In the genomic region with DNA sequence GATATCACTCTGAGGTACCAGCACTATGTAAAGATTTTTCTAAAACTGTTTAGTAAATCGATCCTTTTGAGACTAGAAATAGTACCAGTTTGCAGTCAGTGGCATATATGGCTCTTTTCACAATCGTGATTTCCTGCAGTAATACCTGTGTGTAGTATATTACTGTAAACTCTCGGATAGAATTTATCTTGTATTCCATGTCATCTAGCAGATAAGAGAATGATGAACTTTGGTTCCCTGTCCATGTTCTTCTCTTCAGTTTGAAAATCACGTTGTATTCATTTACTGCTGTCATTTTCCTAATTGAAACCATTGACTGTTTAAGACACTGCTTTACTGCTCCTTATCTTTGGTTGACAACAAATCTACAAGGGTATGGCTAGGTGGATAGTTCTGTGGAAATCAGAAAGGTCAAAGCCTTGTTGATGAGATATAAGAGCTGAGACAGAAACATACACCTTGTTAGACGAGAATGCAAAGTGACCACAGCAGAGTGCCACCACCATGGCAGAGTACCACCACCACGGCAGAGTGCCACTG, we compare ENCODE assay signal across 10 mouse cellular contexts.
DNase-seq lines count a peak whose midpoint lies in the region; ATAC-seq and TF ChIP-seq lines count a peak whose summit lies in the region.
"Had no signal": no experiment of that assay in that cellular context is flagged by ENCODE, and none has a peak within 500 bp of the region (broad histone marks: within the 10 kb centered on the region; RNA-seq: fewer than 3 reads in every experiment).

No protein-coding gene starts in this region.

- TF ChIP-seq CTCF in small intestine, adult 2 months (IDR thresholded peaks at IDR 0.05; ENCODE audit: extremely low read depth, insufficient read length, insufficient replicate concordance, low read depth, low read length): no peak

- no peaks in the 10 kb centered on the region for H3K36me3 ChIP-seq in heart, embryonic 10.5 days
- H3K36me3 ChIP-seq in heart, embryonic 12.5 days: no peaks in the 10 kb centered on the region
- no peaks in the 10 kb centered on the region for H3K36me3 ChIP-seq in liver, embryonic 16.5 days (ENCODE audit: control insufficient read depth, insufficient read depth)
- H3K36me3 ChIP-seq in liver, embryonic 12.5 days: no peaks in the 10 kb centered on the region
- H3K36me3 ChIP-seq in limb, embryonic 13.5 days: no peaks in the 10 kb centered on the region
- H3K36me3 ChIP-seq in small intestine, adult 2 months (ENCODE audit: control insufficient read depth, insufficient read depth, low read length): no peaks in the 10 kb centered on the region

- whole genome bisulfite sequencing in heart, embryonic 10.5 days: 78% methylated on average over 6 of the region's 6 CpGs
- 74% methylated on average over 6 of the region's 6 CpGs for WGBS in heart, embryonic 12.5 days
- WGBS in liver, embryonic 16.5 days (ENCODE audit: insufficient replicate concordance): 57% methylated on average over 6 of the region's 6 CpGs
- WGBS in liver, embryonic 12.5 days (ENCODE audit: insufficient replicate concordance): 63% methylated on average over 6 of the region's 6 CpGs
- 70% methylated on average over 6 of the region's 6 CpGs for WGBS in limb, embryonic 13.5 days
- WGBS in small intestine, adult 2 months: 30% methylated on average over 6 of the region's 6 CpGs

- no peak for ATAC-seq in heart, embryonic 12.5 days (ENCODE audit: insufficient number of reproducible peaks, low FRiP score)
- no peak for ATAC-seq in liver, embryonic 16.5 days (ENCODE audit: low read depth)
- ATAC-seq in liver, embryonic 12.5 days: no peak
- no peak for ATAC-seq in limb, embryonic 13.5 days (ENCODE audit: low FRiP score, low read depth)

- H3K27ac ChIP-seq in heart, embryonic 10.5 days: 0 out of 2 replicates have a peak overlapping the region, but pooled peaks have one; percentile 2
- H3K27ac ChIP-seq in heart, embryonic 12.5 days (ENCODE audit: poor library complexity, severe bottlenecking): no peak overlapping the region
- 0 out of 2 replicates have a peak overlapping the region, but pooled peaks have one; percentile 37 for H3K27ac ChIP-seq in liver, embryonic 16.5 days (ENCODE audit: low read length)
- H3K27ac ChIP-seq in liver, embryonic 12.5 days: no peak overlapping the region
- no peak overlapping the region for H3K27ac ChIP-seq in limb, embryonic 13.5 days
- peak overlapping the region; percentile 98 for H3K27ac ChIP-seq in small intestine, adult 2 months (ENCODE audit: insufficient read depth, low read depth, low read length)

- H3K4me1 ChIP-seq in heart, embryonic 10.5 days: peaks cover 38% of the 10 kb centered on the region
- H3K4me1 ChIP-seq in heart, embryonic 12.5 days (replicated peaks): peaks cover 34% of the 10 kb centered on the region
- H3K4me1 ChIP-seq in liver, embryonic 16.5 days (ENCODE audit: control insufficient read depth, low read depth, low read length): peaks cover 11% of the 10 kb centered on the region
- H3K4me1 ChIP-seq in liver, embryonic 12.5 days: peaks cover 53% of the 10 kb centered on the region
- peaks cover 34% of the 10 kb centered on the region for H3K4me1 ChIP-seq in limb, embryonic 13.5 days
- H3K4me1 ChIP-seq in small intestine, adult 2 months (ENCODE audit: control insufficient read depth, insufficient read depth, insufficient read length, low read length): peaks cover 26% of the 10 kb centered on the region

- H3K4me3 ChIP-seq in heart, embryonic 10.5 days: no peak overlapping the region
- H3K4me3 ChIP-seq in heart, embryonic 12.5 days: no peak overlapping the region
- no peak overlapping the region for H3K4me3 ChIP-seq in liver, embryonic 16.5 days (ENCODE audit: low read depth, low read length)
- H3K4me3 ChIP-seq in liver, embryonic 12.5 days: no peak overlapping the region
- H3K4me3 ChIP-seq in limb, embryonic 13.5 days: no peak overlapping the region
- H3K4me3 ChIP-seq in small intestine, adult 2 months (ENCODE audit: low read depth, low read length): no peak overlapping the region
- H3K4me3 ChIP-seq: erythroblast, embryonic 14.5 days had no signal

- no peak overlapping the region for H3K9ac ChIP-seq in heart, embryonic 12.5 days
- H3K9ac ChIP-seq in liver, embryonic 16.5 days (ENCODE audit: low read depth, low read length): no peak overlapping the region
- no peak overlapping the region for H3K9ac ChIP-seq in liver, embryonic 12.5 days
- no peak overlapping the region for H3K9ac ChIP-seq in limb, embryonic 13.5 days

- no peak for DNase-seq in heart, embryonic 10.5 days (ENCODE audit: low spot score)
- DNase-seq in cerebellum, postnatal 10 days: no peak
- no peak for DNase-seq in layer of hippocampus, adult 8-10 months (ENCODE audit: low spot score in 2 of 2)
- DNase-seq: heart, postnatal 36 days had no signal

- no peaks in the 10 kb centered on the region for H3K9me3 ChIP-seq in heart, embryonic 10.5 days
- H3K9me3 ChIP-seq in heart, embryonic 12.5 days (replicated peaks): no peaks in the 10 kb centered on the region
- no peaks in the 10 kb centered on the region for H3K9me3 ChIP-seq in liver, embryonic 16.5 days (replicated peaks; ENCODE audit: control insufficient read depth, low read length)
- H3K9me3 ChIP-seq in liver, embryonic 12.5 days (replicated peaks): no peaks in the 10 kb centered on the region
- H3K9me3 ChIP-seq in limb, embryonic 13.5 days: no peaks in the 10 kb centered on the region

- TF ChIP-seq POLR2A in small intestine, adult 2 months (IDR thresholded peaks at IDR 0.05; ENCODE audit: low read depth, low read length): no peak

- H3K27me3 ChIP-seq in heart, embryonic 10.5 days (ENCODE audit: insufficient read depth, poor library complexity, severe bottlenecking): no peaks in the 10 kb centered on the region
- no peaks in the 10 kb centered on the region for H3K27me3 ChIP-seq in heart, embryonic 12.5 days (replicated peaks)
- no peaks in the 10 kb centered on the region for H3K27me3 ChIP-seq in liver, embryonic 16.5 days (ENCODE audit: control insufficient read depth, insufficient read depth, low read depth, low read length)
- no peaks in the 10 kb centered on the region for H3K27me3 ChIP-seq in liver, embryonic 12.5 days (replicated peaks)
- H3K27me3 ChIP-seq in limb, embryonic 13.5 days: no peaks in the 10 kb centered on the region
- no peaks in the 10 kb centered on the region for H3K27me3 ChIP-seq in small intestine, adult 2 months (ENCODE audit: control insufficient read depth, insufficient read depth, low read length)

- H3K4me2 ChIP-seq in heart, embryonic 12.5 days: no peak overlapping the region
- H3K4me2 ChIP-seq in liver, embryonic 16.5 days (ENCODE audit: low read depth, low read length): no peak overlapping the region
- H3K4me2 ChIP-seq in liver, embryonic 12.5 days: no peak overlapping the region
- peak overlapping the region; percentile 25; the same call in 1 of the 2 replicates for H3K4me2 ChIP-seq in limb, embryonic 13.5 days (replicated peaks)

Comparison
In these comparisons a context has a peak if more than half of its experiments do, and no peak if none do; other contexts are left out.
1. H3K27ac ChIP-seq: peak in heart, embryonic 10.5 days (single experiment), liver, embryonic 16.5 days (single experiment) and small intestine, adult 2 months (single experiment); none in heart, embryonic 12.5 days (single experiment), liver, embryonic 12.5 days (single experiment) and limb, embryonic 13.5 days (single experiment).